Mouse (Mus musculus) heart, adult 2 months (tissue): ENCODE data around the gene Cntn5.

Experiments
- CTCF ChIP-seq: fragments of 200-600 bp; IDR thresholded peaks from 2 replicates; pipeline ENCODE4 v1.8.1; 2022; ENCODE audit warnings: antibody characterized with exemption, mild to moderate bottlenecking, moderate library complexity
- EP300 ChIP-seq: fragments of 200-500 bp; IDR thresholded peaks from 2 replicates; pipeline ENCODE4 v1.6.1; 2011; ENCODE audit warnings: low read depth, low read length, control low read depth; ENCODE audit not compliant: insufficient read depth
- POLR2A ChIP-seq: fragments of 200-500 bp; IDR thresholded peaks from 2 replicates; pipeline ENCODE4 v1.6.1; 2011; ENCODE audit warnings: mild to moderate bottlenecking, low read depth, low read length, control low read depth; ENCODE audit not compliant: insufficient read depth

- TF ChIP-seq CTCF (no peak), POLR2A (no peak), EP300 (no peak)
Observed at GRCm38 (mm10) chr9:10471484-10472125, 433.0 kb downstream of the Cntn5 start.
